Mouse (Mus musculus): ENCODE measurements around the gene Bcas3. TPM values are rescaled to one million over a fixed set of nuclear protein-coding genes. Genes with fewer than 3 reads are reported as not detected.

Gene Bcas3
- total RNA-seq, 4 experiments from 2014 or later, result 37.4 to 39.3 (median 38.9) TPM

DNA sequence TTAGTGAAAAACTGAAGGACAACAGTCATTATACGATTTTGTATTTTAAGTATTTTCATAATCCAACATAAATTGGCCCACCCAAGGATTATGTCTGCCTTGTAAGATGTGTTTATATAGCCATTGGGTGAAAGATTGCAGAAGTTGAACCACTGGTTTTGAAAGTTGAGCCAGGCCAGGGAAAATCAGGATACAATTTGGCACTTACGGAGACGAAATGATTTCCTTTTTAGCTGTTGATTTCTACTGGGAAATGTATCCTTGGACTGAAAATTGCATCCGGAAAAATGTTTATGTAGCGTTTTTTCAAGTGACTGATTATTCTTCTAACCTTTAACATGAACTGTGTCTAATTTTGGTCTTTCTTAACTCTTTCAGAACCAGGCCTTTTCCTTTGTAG lies 260.1 kb downstream of the Bcas3 start:
- DNase-seq (ENCODE audit: low spot score in 2 of 2), result no peak

- DNase-seq (ENCODE audit: low spot score in 2 of 2), result no peak
Observed at GRCm38 (mm10) chr11:85613586-85613985, 260.6 kb downstream of the Bcas3 start.

GRCm38 (mm10) chr11:85614431-85614830 lies 261.5 kb downstream of the Bcas3 start:
- DNase-seq (ENCODE audit: low spot score in 2 of 2), result no peak

DNA sequence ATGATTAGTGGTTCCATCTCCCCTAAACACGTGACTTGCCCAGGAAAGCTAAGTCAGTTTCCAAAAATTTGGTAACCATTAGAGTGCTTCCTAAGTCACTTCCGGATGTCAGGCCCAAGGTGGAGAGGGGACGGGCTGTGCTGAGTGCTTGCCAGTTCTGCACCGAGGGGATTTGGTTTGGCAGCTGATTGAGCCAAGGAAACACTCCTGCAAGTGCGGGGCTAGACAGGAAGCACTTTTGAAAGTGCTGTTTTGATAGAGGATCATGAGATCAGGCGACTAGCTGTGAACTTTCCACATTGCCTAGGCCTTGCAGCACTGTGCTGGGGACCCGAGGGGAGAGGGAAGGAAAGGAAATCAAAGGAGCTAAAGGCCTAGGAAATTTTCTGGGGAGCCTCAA lies 262.5 kb downstream of the Bcas3 start:
- DNase-seq (ENCODE audit: low spot score in 2 of 2), result peak; percentile 36 to 43

DNA sequence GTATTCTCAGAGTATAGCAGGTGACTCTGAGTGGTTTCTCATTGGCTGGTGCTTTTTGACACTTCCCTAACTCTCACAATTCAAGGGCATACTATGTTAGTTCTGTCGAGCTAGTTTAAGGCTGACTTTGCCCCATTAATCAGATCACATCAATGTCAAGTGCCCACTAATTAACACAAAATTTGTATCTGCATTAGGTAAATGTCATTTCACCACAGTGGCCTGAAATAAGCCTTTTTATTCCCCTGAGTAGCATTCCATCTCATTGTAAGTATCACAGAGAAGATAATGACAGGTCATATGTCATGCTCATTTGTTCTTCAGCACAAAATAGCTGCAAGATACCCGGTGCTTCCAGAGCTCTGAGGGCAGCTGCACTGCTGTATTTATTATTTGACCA lies 268.5 kb downstream of the Bcas3 start:
- DNase-seq (ENCODE audit: low spot score in 2 of 2), result no peak

DNA sequence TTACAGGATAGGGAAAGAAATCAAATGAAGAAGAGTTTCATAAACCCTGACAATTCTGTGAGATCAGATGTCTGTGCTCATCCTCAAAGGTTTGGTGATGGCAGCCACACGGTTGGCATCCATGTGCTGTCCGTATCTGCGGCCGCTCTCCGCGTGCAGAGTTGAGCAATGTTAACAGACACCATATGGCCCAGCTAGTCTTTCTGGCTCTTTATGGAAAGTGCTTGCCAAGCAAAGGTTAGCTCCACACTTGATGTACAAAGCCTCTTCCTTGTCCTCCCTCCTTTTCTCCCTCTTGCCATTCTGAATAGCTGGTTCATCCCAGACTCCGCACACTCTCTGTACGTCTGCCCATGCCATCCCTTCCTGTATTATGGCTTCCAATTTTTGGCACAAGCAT lies 269.0 kb downstream of the Bcas3 start:
- no peak for DNase-seq (ENCODE audit: low spot score in 2 of 2)

DNA sequence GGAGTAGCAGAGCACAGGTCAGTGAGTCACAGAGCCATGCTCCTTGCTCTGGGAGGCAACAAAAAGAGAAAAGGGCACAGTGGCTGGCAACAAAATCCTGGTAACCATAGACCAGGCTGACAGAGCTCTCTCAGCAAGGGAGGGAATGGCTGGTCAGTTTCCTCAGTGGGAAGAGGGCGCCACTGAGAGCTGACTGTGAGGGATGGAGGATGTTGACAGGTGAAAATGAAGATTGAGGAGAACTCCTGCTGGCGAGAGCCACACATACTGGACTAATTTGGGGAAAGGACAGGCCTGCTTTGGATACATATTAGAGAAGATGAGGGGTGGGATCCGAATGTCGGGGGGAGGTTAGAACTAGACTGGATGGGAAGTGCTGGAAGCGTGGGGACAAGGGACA lies 272.2 kb downstream of the Bcas3 start:
- no peak for DNase-seq (ENCODE audit: low spot score in 2 of 2)

DNA sequence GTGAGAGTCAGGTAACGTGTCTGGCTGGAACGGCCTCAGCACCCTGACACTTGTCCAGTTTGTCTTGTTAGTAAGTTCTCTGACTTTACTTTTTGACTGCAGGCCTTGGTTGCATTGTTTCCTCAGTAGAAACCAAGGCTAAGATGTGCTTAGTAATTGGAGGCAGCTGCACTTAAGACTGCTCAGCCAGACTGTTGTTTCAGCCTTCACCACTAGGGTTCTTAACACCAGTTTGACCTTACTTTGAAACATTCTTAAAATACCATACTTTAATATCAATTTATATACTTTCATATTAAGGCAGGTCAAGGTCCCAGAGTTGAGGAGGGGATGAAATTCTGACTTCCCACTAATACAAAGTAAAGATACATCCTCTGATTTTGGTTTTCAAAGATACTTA lies 273.9 kb downstream of the Bcas3 start:
- no peak for DNase-seq (ENCODE audit: low spot score in 2 of 2)

- no peak for DNase-seq (ENCODE audit: low spot score in 2 of 2)
Observed at GRCm38 (mm10) chr11:85627405-85627804, 274.4 kb downstream of the Bcas3 start.

- no peak for DNase-seq (ENCODE audit: low spot score in 2 of 2)
Observed at GRCm38 (mm10) chr11:85628303-85629063, 275.5 kb downstream of the Bcas3 start.

GRCm38 (mm10) chr11:85632568-85632981 lies 279.6 kb downstream of the Bcas3 start:
- no peak for DNase-seq (ENCODE audit: low spot score in 2 of 2)

DNA sequence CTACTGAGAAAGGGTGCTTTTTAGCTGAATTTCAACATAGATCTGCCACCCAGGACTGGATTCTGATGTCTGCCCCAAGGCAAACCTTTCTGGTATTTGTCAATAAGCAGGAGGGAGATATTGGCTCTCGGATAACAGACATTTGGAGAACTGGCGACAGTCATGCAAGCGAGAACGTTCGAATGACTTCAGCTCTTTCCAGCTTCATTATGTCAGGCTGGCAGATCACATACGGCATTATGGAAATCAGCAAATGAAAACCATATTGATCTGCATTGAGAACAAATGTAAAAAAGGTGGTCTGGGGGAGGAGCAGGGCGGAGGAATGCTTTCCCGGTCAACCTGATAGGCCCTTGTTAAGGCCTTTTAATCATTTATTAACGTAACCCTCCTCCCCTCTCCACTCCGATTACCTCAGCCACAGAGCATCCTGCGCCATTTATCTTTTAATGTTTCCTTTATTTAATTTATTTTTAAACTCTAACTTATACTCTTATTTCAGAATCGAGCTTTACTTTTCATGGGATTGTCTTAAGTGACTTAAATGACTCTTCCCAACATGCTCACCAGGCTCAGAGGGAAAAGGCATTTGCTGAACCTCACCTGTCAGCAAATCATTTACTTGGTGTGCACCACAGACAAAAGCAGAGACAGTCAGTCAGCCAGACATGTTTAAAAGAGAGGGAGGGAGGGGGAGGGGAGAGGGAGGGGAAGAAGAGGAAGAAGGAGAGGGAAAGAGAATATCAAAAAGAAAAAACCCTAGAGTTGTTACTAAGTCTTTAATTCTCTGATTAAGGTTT lies 285.9 kb downstream of the Bcas3 start:
- DNase-seq (ENCODE audit: low spot score in 2 of 2), result no peak

DNA sequence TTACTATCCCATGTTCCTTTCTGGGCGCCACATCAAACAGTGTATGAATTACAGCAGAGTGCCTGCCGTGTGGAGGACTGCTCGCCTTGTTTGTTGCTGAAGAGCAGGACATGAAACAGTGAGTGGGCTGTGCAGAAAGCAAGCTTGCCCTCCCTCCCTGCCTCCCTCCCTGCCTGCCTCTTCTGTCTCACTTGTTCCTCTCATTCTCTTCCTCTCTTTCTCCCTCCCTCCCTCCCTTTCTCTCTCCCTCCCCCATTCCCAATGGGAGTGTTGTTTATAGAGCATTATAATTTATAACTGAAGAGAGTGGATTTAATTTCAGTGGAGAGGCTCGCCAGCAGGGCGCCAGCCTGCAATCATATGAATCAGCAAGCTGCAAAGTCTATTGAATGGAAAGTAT lies 287.7 kb downstream of the Bcas3 start:
- DNase-seq (ENCODE audit: low spot score in 2 of 2), result no peak

DNA sequence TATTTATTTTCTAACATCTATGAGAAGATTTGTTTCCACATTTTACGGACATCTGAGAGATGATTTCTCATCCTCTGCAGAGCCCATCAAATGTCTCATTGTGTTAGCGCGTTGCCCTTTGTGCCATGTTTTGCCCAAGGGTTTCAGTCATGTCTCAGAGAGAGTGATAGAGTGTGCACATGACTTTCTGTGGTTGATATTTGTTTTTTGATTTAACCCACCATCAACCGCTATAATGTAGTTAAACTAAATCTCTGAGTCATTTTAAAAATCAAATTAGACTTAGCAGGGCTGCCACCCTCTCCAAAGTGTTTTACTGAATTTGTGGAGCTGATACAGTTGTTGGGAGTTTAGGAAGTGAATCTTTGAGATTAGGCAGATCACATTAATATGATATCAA lies 288.5 kb downstream of the Bcas3 start:
- DNase-seq (ENCODE audit: low spot score in 2 of 2), result no peak

DNA sequence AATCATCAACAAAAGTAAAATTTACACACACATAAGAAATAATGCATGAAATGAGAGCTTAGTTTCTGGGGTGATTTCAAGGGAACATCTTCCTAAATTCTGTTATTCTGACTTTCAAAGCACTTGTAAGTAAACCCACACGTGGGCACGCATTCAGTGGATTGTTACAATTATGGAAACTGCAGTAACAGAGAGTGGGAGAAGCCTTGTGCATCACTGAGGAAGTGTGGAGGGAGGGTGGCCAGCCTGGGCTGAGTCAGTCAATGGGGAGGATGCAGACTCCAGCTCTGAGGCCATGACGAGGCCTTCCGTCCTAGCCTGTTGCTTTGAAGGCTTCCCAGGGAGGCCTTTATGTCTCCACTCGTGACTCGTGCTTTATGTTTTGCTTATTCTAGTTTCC lies 289.6 kb downstream of the Bcas3 start:
- DNase-seq (ENCODE audit: low spot score in 2 of 2), result no peak

GRCm38 (mm10) chr11:85643025-85643424 lies 290.1 kb downstream of the Bcas3 start:
- no peak for DNase-seq (ENCODE audit: low spot score in 2 of 2)

DNA sequence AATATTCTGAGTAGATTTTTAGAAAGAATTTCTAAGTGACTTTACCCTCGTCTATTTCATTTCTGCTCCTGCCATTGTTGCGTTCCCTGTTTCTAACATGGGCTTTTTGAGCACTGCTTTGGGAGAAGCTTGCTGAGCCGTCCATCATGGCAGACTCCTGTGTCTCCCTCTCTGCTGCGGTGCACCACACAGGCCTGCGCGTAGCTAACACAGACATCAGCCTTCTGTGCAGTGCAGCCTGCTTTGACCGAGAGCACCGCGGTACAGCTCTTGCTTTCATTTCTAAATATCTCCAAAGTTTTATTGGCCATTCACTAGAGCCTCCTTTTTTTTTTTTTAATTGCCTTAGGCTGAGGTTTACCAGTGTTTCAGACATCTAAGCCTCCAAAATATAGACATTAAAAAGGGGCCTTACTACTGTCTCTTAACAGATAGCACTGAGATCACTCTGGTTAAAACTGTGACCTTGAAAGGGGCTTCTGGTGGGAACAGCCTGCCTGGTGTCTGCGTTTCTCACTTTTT lies 290.6 kb downstream of the Bcas3 start:
- no peak for DNase-seq (ENCODE audit: low spot score in 2 of 2)

GRCm38 (mm10) chr11:85644027-85644747 lies 291.2 kb downstream of the Bcas3 start:
- no peak for DNase-seq (ENCODE audit: low spot score in 2 of 2)

GRCm38 (mm10) chr11:85644748-85645060 lies 291.7 kb downstream of the Bcas3 start:
- DNase-seq (ENCODE audit: low spot score in 2 of 2), result no peak

GRCm38 (mm10) chr11:85645152-85645835 lies 292.3 kb downstream of the Bcas3 start:
- DNase-seq (ENCODE audit: low spot score in 2 of 2), result no peak

- no peak for DNase-seq (ENCODE audit: low spot score in 2 of 2)
Observed at GRCm38 (mm10) chr11:85648893-85649292, 295.9 kb downstream of the Bcas3 start.
